Mouse (Mus musculus): Measurements from ENCODE around the gene Gm28035.

DNA sequence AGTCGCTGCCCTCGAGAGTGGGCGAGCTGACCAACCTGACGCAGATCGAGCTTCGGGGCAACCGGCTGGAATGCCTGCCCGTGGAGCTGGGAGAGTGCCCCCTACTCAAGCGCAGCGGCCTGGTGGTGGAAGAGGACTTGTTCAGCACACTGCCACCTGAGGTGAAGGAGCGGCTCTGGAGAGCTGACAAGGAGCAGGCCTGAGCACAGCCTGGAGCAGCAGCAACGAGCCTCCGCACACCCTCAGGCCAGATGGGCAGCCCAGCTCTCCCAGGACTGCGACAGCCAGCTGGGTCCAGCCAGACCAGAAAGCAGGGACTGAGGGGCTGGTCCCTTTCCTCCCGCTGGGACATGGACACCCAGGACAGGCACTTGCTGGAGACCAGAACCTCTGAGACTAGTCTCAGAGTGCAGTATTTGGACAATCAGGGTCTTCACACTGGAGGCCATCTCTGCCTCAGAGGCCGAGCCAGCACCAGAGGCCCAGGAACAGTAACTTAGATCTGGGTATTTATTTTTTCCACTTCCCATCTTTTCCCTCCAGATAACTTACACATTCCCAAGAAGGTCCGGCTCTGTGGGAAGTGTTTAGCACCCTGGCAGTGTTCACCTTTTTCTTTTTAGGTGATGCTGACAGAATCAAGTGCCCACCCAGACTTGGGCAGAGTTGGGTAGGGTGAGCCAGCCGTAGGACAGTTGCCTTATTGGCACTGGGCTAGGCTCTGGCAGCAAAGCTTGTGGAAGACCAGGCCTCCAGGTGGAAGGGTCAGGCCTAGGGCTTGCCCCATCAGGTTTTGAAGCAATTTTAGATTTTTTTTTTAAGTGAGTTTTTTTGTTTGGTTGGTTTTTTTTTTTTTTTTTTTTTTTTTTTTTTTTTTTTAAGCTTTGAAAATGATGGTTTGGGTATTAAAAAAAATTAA is 21.8 kb downstream of the Gm28035 start:
- TF ChIP-seq CTCF (IDR thresholded peaks at IDR 0.05; ENCODE audit: low read depth, low read length) (no peak), POLR2A (IDR thresholded peaks at IDR 0.05; ENCODE audit: insufficient read depth, low read length) (no peak)
